Mouse (Mus musculus) midbrain, embryonic 14.5 days (tissue): ENCODE data around the gene Psmb2. TPM values are rescaled to one million over a fixed set of nuclear protein-coding genes. Genes with fewer than 3 reads are reported as not detected.

Source experiments
- ATAC-seq: fragments of 200-750 bp; cut with Nextera tagmentation; 2 replicates; pipeline ENCODE4 v1.8.0; 2017; ENCODE audit warnings: moderate number of reproducible peaks, moderate library complexity; ENCODE audit not compliant: low FRiP score, low TSS enrichment
- DNase-seq: peaks from one replicate; pipeline ENCODE4 v3.0.0-alpha.2; 2015
- H3K27ac ChIP-seq: fragments of 300-500 bp; sonication (generic); replicated peaks from 2 replicates; pipeline ENCODE4 v1.5.1; 2014; ENCODE audit warnings: mild to moderate bottlenecking, low read depth, low read length, moderate library complexity
- H3K27me3 ChIP-seq: fragments of 300-500 bp; sonication (generic); 2 replicates; pipeline ENCODE4 v1.6.1; 2014; ENCODE audit warnings: low read length, control low read depth, mixed read lengths; ENCODE audit not compliant: control insufficient read depth, insufficient read depth
- H3K36me3 ChIP-seq: fragments of 300-500 bp; sonication (generic); 2 replicates; pipeline ENCODE4 v1.6.1; 2014; ENCODE audit warnings: low read length, control low read depth; ENCODE audit not compliant: control insufficient read depth, insufficient read depth
- H3K4me1 ChIP-seq: fragments of 300-500 bp; sonication (generic); 2 replicates; pipeline ENCODE4 v1.6.1; 2014; ENCODE audit warnings: mild to moderate bottlenecking, antibody characterized with exemption, low read length, control low read depth; ENCODE audit not compliant: control insufficient read depth, insufficient read depth
- H3K4me2 ChIP-seq: fragments of 300-500 bp; sonication (generic); 2 replicates; pipeline ENCODE4 v1.6.1; 2014; ENCODE audit warnings: mild to moderate bottlenecking, low read length, moderate library complexity
- H3K4me3 ChIP-seq: fragments of 300-500 bp; sonication (generic); replicated peaks from 2 replicates; pipeline ENCODE4 v1.5.1; 2014; ENCODE audit warnings: low read depth, low read length
- H3K9ac ChIP-seq: fragments of 300-500 bp; sonication (generic); replicated peaks from 2 replicates; pipeline ENCODE4 v1.6.1; 2014; ENCODE audit warnings: mild to moderate bottlenecking, low read length, moderate library complexity
- H3K9me3 ChIP-seq: fragments of 300-500 bp; sonication (generic); 2 replicates; pipeline ENCODE4 v1.6.1; 2016; ENCODE audit warnings: low read length, control low read depth, mixed read lengths; ENCODE audit not compliant: control insufficient read depth
- WGBS: fragments of 180-500 bp; shearing (Covaris S2); extraction: QIAGEN DNeasy Blood & Tissue Kit; methylation state at CpG from one replicate; pipeline ENCODE4 v1.1.7; 2014; 5-methylcytosine and 5-hydroxymethylcytosine counted together
- polyA plus RNA-seq: library from polyadenylated mRNA; unstranded; fragments of >200 nt; fragmentation: Nextera tagmentation; extraction: Ambion mirVana; gene quantifications from 2 replicates; pipeline ENCODE4 v1.2.1, GENCODE M21; 2014

Psmb2 gene
- polyA plus RNA-seq, 1 experiment from 2014 or later = 442 TPM

GRCm38 (mm10) chr4:126734700-126735381 is 57.4 kb downstream of the Psmb2 start:
- Histone ChIP-seq H3K9me3 (no peaks in the 10 kb centered on the region), H3K36me3 (no peaks in the 10 kb centered on the region), H3K4me3 (peak overlapping the region; percentile 28), H3K4me1 (no peaks in the 10 kb centered on the region), H3K9ac (no peak overlapping the region; the same call in 1 of the 2 replicates), H3K4me2 (peak overlapping the region; percentile 43), H3K27me3 (peaks cover 99% of the 10 kb centered on the region), H3K27ac (no peak overlapping the region)
- ATAC-seq (no peak), DNase-seq (peak; percentile 18)
- WGBS = 4% methylated on average over 51 of the region's 51 CpGs

DNA sequence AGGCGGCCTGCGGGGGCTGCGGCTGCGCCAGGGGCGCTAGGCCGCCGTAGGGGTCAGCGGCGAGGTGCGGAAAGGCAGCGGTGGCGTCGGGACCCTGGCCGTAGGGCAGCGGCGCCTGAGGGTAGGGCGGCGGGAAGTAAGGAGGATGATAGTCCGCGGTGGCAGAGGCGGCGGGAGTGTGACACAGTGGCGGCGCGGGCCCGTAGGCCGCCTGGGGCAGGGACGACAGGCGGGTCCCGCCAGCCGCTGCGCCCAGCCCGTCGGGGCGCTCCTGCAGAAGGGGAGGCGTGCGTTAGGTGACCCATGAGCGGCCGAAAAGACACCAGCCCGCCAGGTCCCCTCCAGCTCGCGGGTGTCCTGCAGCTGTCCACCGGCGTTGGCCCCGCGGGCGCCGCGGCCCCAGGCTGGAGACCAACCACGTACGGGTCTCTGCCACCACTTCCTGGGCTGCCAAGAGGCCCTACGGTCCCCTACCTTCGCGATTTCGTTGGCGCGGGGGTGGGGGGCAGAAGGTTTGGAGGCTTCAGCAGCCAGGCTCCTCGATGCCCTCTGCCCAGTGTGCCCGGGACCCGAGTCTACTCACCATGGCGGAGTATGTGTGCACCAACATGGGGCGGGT is 58.1 kb downstream of the Psmb2 start:
- Histone ChIP-seq H3K27me3 (peaks cover 96% of the 10 kb centered on the region), H3K9ac (no peak overlapping the region), H3K4me1 (no peaks in the 10 kb centered on the region), H3K9me3 (no peaks in the 10 kb centered on the region), H3K27ac (no peak overlapping the region), H3K4me3 (peak overlapping the region; percentile 28), H3K4me2 (peak overlapping the region; percentile 43), H3K36me3 (no peaks in the 10 kb centered on the region)
- WGBS = 2% methylated on average over 61 of the region's 62 CpGs
- ATAC-seq (no peak), DNase-seq (peak; percentile 28)

GRCm38 (mm10) chr4:126736001-126736414 is 58.6 kb downstream of the Psmb2 start, which contains the start of gene Tfap2e:
Gene Tfap2e, minus strand, starts transcription at chr4:126736240.
- H3K4me1 ChIP-seq = no peaks in the 10 kb centered on the region
- 1% methylated on average over 32 of the region's 32 CpGs for WGBS
- H3K36me3 ChIP-seq = no peaks in the 10 kb centered on the region
- DNase-seq (peak; percentile 77), ATAC-seq (peak; percentile 46; the same call in 1 of the 2 replicates)
- peaks cover 94% of the 10 kb centered on the region for H3K27me3 ChIP-seq
- H3K4me2 ChIP-seq = peak within 1 kb of the TSS; percentile 43
- H3K9me3 ChIP-seq = no peaks in the 10 kb centered on the region
- peak within 1 kb of the TSS; percentile 28 for H3K4me3 ChIP-seq
- no peak within 1 kb of the TSS; the same call in 1 of the 2 replicates for H3K9ac ChIP-seq
- no peak within 1 kb of the TSS for H3K27ac ChIP-seq

DNA sequence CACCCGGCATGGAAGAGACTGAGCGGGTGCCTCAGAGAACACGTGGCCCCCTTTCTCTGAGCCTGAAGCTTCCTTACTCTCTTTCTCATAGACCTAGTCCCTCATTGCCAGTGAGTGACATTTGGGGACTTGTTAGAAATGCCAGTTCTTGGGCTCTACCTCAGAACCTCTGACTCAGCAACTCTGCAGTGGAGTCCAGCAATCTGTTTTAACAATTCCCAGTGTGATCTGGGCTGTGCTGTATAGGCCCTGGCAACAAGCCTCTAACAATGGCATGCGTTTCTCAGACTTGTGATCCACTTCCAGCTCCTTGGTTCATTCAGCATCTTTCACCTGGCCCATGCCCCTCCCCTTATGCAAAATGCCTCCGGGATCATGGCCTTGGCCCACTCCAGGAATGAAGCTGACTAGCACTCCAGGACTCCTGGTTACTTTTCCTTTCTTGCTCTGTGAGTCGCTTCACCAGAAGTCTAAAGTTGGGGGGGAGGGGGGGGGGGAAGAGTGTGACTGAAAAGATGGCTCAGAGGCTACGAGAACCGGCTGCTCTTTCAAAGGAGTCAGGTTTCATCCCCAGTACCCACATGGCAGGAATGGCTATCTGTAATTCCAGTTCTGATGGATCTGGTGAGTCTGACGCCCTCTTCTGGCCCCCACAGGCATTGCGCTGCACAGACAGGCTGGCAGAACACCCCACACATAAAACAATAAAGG is 62.7 kb downstream of the Psmb2 start:
- 14% methylated on average over 10 of the region's 10 CpGs for WGBS
- DNase-seq (no peak), ATAC-seq (no peak)
- H3K36me3 ChIP-seq = peaks cover 17% of the 10 kb centered on the region
- H3K4me1 ChIP-seq = no peaks in the 10 kb centered on the region
- H3K4me3 ChIP-seq = no peak overlapping the region
- peaks cover 84% of the 10 kb centered on the region for H3K27me3 ChIP-seq
- H3K4me2 ChIP-seq = no peak overlapping the region
- H3K27ac ChIP-seq = no peak overlapping the region
- no peaks in the 10 kb centered on the region for H3K9me3 ChIP-seq
- H3K9ac ChIP-seq = no peak overlapping the region

- no peak overlapping the region for H3K9ac ChIP-seq
- H3K36me3 ChIP-seq = peaks cover 30% of the 10 kb centered on the region
- no peaks in the 10 kb centered on the region for H3K9me3 ChIP-seq
- no peak overlapping the region for H3K27ac ChIP-seq
- no peaks in the 10 kb centered on the region for H3K4me1 ChIP-seq
- DNase-seq (peak; percentile 94), ATAC-seq (no peak)
- peaks cover 71% of the 10 kb centered on the region for H3K27me3 ChIP-seq
- no peak overlapping the region for H3K4me3 ChIP-seq
- WGBS = 7% methylated on average over 12 of the region's 12 CpGs
- H3K4me2 ChIP-seq = no peak overlapping the region
Observed at GRCm38 (mm10) chr4:126741448-126741847, 64.0 kb downstream of the Psmb2 start.

GRCm38 (mm10) chr4:126742976-126743375 is 65.5 kb downstream of the Psmb2 start:
- Histone ChIP-seq H3K27me3 (peaks cover 56% of the 10 kb centered on the region), H3K4me2 (no peak overlapping the region), H3K36me3 (peaks cover 43% of the 10 kb centered on the region), H3K27ac (no peak overlapping the region), H3K9ac (no peak overlapping the region), H3K4me1 (no peaks in the 10 kb centered on the region), H3K4me3 (no peak overlapping the region), H3K9me3 (no peaks in the 10 kb centered on the region)
- 67% methylated on average over 2 of the region's 2 CpGs for WGBS
- ATAC-seq (no peak), DNase-seq (no peak)

GRCm38 (mm10) chr4:126743713-126744112 is 66.3 kb downstream of the Psmb2 start:
- Histone ChIP-seq H3K4me2 (no peak overlapping the region), H3K27me3 (peaks cover 49% of the 10 kb centered on the region; the same call in 1 of the 2 replicates), H3K9ac (no peak overlapping the region), H3K9me3 (no peaks in the 10 kb centered on the region), H3K4me3 (no peak overlapping the region), H3K27ac (no peak overlapping the region), H3K36me3 (peaks cover 51% of the 10 kb centered on the region), H3K4me1 (peaks cover 3% of the 10 kb centered on the region; the same call in 1 of the 2 replicates)
- DNase-seq = peak; percentile 36
- WGBS = 8% methylated on average over 11 of the region's 11 CpGs
- ATAC-seq = no peak

- Histone ChIP-seq H3K9me3 (no peaks in the 10 kb centered on the region), H3K4me1 (peaks cover 14% of the 10 kb centered on the region; the same call in 1 of the 2 replicates), H3K27ac (no peak overlapping the region), H3K4me2 (no peak overlapping the region), H3K27me3 (peaks cover 39% of the 10 kb centered on the region; the same call in 1 of the 2 replicates), H3K36me3 (peaks cover 62% of the 10 kb centered on the region), H3K9ac (no peak overlapping the region), H3K4me3 (no peak overlapping the region)
- DNase-seq = no peak
- WGBS = 87% methylated on average over 14 of the region's 14 CpGs
- ATAC-seq = no peak
Observed at GRCm38 (mm10) chr4:126744831-126745230, 67.4 kb downstream of the Psmb2 start.
